Mouse (Mus musculus): ENCODE measurements around the gene Zfp410. TPM values are rescaled to one million over a fixed set of nuclear protein-coding genes. Genes with fewer than 3 reads are reported as not detected.

The Zfp410 gene
- total and polyA plus RNA-seq, 3 experiments = 33.5 to 53.7 (median 42.9) TPM

DNA sequence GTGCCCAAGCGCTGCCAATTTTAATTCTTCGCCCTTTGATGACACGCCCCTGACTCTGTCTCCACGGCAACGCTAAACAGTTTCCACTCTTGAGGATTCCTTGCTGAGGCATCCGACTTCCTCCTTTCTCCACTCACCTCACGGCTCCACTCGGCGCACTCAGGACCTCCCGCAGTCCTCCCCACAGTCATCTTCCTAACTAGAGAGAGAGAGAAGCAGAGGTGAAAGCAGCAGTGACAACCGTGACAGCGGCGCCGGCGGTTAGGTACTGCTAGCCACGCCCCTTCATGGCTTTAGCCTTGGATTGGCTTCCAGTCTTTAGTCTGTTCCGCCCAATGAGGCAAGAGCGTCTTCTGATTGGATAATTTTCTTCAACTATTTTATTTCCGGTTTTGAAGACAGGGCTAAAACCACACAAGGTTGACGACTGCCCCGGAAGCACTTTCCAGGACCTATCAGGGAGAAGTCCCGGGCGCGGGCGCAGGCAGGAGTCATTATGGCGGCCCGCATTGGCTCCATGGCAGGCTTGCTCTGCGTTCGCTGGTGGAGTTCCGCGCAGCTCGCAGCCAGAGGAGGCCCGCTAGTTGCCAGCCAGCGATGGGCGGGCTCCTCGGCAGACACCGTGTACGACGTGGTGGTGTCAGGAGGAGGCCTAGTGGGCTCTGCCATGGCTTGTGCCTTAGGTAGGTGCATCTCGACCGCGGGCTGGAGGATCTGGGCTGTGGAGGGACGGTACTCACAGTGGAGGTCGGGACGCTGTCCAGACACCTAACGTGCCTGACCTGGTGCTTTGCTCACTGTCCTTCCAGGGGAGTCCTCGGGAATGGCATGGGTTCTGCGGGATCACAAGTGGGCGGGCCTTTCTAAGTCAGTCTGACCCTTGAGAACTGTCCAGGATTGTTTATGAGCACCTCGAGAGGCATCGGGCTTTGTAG lies 45.2 kb downstream of the Zfp410 start, which contains the start of the genes Coq6 and Fam161b (continued):
- TF ChIP-seq RAD21 (IDR thresholded peaks at IDR 0.05; ENCODE audit: low read depth, low read length) = no peak
- peak; percentile 93 for TF ChIP-seq MXI1 (IDR thresholded peaks at IDR 0.05; ENCODE audit: low read depth, low read length)
- TF ChIP-seq CHD1 (IDR thresholded peaks at IDR 0.05; ENCODE audit: low read depth, low read length) = no peak
- no peak for TF ChIP-seq MAFK (IDR thresholded peaks at IDR 0.05; ENCODE audit: insufficient replicate concordance, low read length)
- TF ChIP-seq E2F4 (IDR thresholded peaks at IDR 0.05; ENCODE audit: insufficient replicate concordance, low read depth, low read length) = peak; percentile 78; the same call in 1 of the 2 replicates
- no peak for TF ChIP-seq SMC3 (IDR thresholded peaks at IDR 0.05; ENCODE audit: low read depth, low read length)
- TF ChIP-seq CTCF (conservative IDR thresholded peaks at IDR 0.05 in 1 of 2, IDR thresholded peaks at IDR 0.05 in 1 of 2; ENCODE audit: low read depth in 2 of 2, low read length in 2 of 2) = no peak
- no peak; the same call in 1 of the 2 replicates for TF ChIP-seq GABPA (IDR thresholded peaks at IDR 0.05; ENCODE audit: insufficient replicate concordance, low read depth, low read length)
- TF ChIP-seq JUND (conservative IDR thresholded peaks at IDR 0.05; ENCODE audit: low read depth, low read length) = no peak
- peak; percentile 68 for TF ChIP-seq NRF1 (IDR thresholded peaks at IDR 0.05; ENCODE audit: low read depth, low read length)

DNA sequence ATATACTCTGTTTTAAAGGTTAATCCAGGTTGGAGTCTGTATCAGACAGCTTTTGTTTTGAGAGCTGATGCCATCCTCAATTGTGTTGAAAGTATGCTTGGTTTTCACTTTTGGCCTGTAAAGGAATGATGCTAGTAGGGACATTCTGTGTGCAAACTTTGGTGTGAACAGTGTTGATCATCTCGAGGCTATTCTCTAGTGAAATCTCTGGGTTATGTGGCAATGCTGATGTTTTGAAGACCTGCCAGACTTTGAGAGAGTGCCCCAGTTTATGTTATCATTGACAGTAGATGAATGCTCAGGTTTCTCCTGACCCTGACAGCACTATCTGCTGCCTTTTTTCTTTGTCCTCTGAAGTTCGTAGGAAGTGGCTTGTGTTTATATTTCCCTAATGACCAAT lies 46.2 kb downstream of the Zfp410 start:
- dilution Hi-C loops (cut with MboI; ENCODE audit: extremely low pct_ligation_motif_present, extremely low pct_unique_long_range_greater_than_20kb, low sequenced_read_pairs) = no loop called here
- DNase-seq (ENCODE audit: extremely low read depth) = no peak
- Histone ChIP-seq H3K9ac (ENCODE audit: insufficient read depth, low read depth) (no peak overlapping the region; the same call in 1 of the 2 replicates), H3K4me1 (ENCODE audit: control insufficient read depth in 1 of 2, insufficient read depth in 2 of 2) (peaks cover 4 to 26% of the 10 kb centered on the region in 2 experiments; a peak in 3 of 4 replicates), H3K36me3 (replicated peaks in 1 of 2; ENCODE audit: control insufficient read depth in 1 of 2, insufficient read depth in 1 of 2, low read length in 1 of 2) (peaks cover 4 to 19% of the 10 kb centered on the region in 2 experiments), H3K4me2 (ENCODE audit: insufficient read depth, low read depth, poor library complexity, severe bottlenecking) (peak overlapping the region; percentile 81), H3K4me3 (replicated peaks in 1 of 3; ENCODE audit: low read depth in 2 of 3, low read length in 2 of 3, poor library complexity in 1 of 3) (peak overlapping the region in 2 of 3 experiments; percentile 89 to 100), H3K27me3 (replicated peaks) (no peaks in the 10 kb centered on the region), H3K79me2 (replicated peaks; ENCODE audit: control insufficient read depth, extremely low read depth, insufficient read depth, poor library complexity, severe bottlenecking) (peaks cover 21% of the 10 kb centered on the region), H3K9me3 (replicated peaks; ENCODE audit: low read length) (no peaks in the 10 kb centered on the region), H3K27ac (ENCODE audit: insufficient read depth, low read depth) (no peak overlapping the region)
- in situ Hi-C loops (cut with MboI; ENCODE audit: low pct_ligation_motif_present, low pct_unique_long_range_greater_than_20kb, low sequenced_read_pairs) = no loop called here
- TF ChIP-seq MYC (IDR thresholded peaks at IDR 0.05; ENCODE audit: low read depth, low read length) (no peak), NELFE (IDR thresholded peaks at IDR 0.05; ENCODE audit: low read depth, low read length) (no peak), MXI1 (IDR thresholded peaks at IDR 0.05; ENCODE audit: low read depth, low read length) (no peak), E2F4 (IDR thresholded peaks at IDR 0.05; ENCODE audit: insufficient replicate concordance, low read depth, low read length) (no peak), GABPA (IDR thresholded peaks at IDR 0.05; ENCODE audit: insufficient replicate concordance, low read depth, low read length) (no peak), NRF1 (IDR thresholded peaks at IDR 0.05; ENCODE audit: low read depth, low read length) (no peak), PAX5 (IDR thresholded peaks at IDR 0.05; ENCODE audit: low read length) (no peak), JUND (conservative IDR thresholded peaks at IDR 0.05; ENCODE audit: low read depth, low read length) (no peak), CHD1 (IDR thresholded peaks at IDR 0.05; ENCODE audit: low read depth, low read length) (no peak), SMC3 (IDR thresholded peaks at IDR 0.05; ENCODE audit: low read depth, low read length) (no peak), MAX (IDR thresholded peaks at IDR 0.05; ENCODE audit: low read length) (no peak), MAZ (IDR thresholded peaks at IDR 0.05; ENCODE audit: low read depth, low read length) (no peak), IRF4 (IDR thresholded peaks at IDR 0.05; ENCODE audit: low read depth, low read length) (no peak), MEF2A (IDR thresholded peaks at IDR 0.05; ENCODE audit: borderline replicate concordance, low read depth, low read length) (no peak), USF1 (IDR thresholded peaks at IDR 0.05; ENCODE audit: low read depth, low read length) (no peak), ZNF384 (IDR thresholded peaks at IDR 0.05; ENCODE audit: low read depth, low read length) (no peak), RAD21 (IDR thresholded peaks at IDR 0.05; ENCODE audit: low read depth, low read length) (no peak)

All from CH12.LX (cell line).